Mouse (Mus musculus) C2C12 (cell line): Measurements from ENCODE around the gene BC017158. TPM values are rescaled to one million over a fixed set of nuclear protein-coding genes. Genes with fewer than 3 reads are reported as not detected.

Experiments used
- H3K27me3 ChIP-seq: one replicate; pipeline ENCODE4 v1.6.1; 2011; ENCODE audit not compliant: control insufficient read depth, insufficient read depth, insufficient read length
- H3K36me3 ChIP-seq: one replicate; pipeline ENCODE4 v1.6.1; 2011; ENCODE audit not compliant: control insufficient read depth, insufficient read depth
- H3K4me3 ChIP-seq: one replicate; pipeline ENCODE4 v1.5.1; 2011; ENCODE audit warnings: mild to moderate bottlenecking, control low read depth; ENCODE audit not compliant: poor library complexity, insufficient read depth, severe bottlenecking
- H3K79me2 ChIP-seq: one replicate; pipeline ENCODE4 v1.6.1; 2011; ENCODE audit not compliant: control insufficient read depth, insufficient read depth
- H3K79me3 ChIP-seq: one replicate; pipeline ENCODE4 v1.6.1; 2011; ENCODE audit warnings: low read depth, control low read depth
- H3ac ChIP-seq: one replicate; pipeline ENCODE3; 2011; ENCODE audit warnings: low read depth; ENCODE audit not compliant: control insufficient read depth, insufficient read length
- CEBPB ChIP-seq: IDR thresholded peaks from one replicate; pipeline ENCODE4 v1.6.1; 2011; ENCODE audit warnings: low read depth, mild to moderate bottlenecking, control low read depth, moderate library complexity
- CTCF ChIP-seq: IDR thresholded peaks from one replicate; pipeline ENCODE4 v1.5.1; 2011; ENCODE audit not compliant: control insufficient read depth, insufficient read depth, insufficient read length
- FOSL1 ChIP-seq: IDR thresholded peaks from one replicate; pipeline ENCODE4 v1.8.0; 2011; ENCODE audit warnings: mild to moderate bottlenecking, low read length; ENCODE audit not compliant: poor library complexity, insufficient read depth, severe bottlenecking
- MAX ChIP-seq: IDR thresholded peaks from one replicate; pipeline ENCODE4 v1.6.1; 2011; ENCODE audit warnings: mild to moderate bottlenecking, control low read depth
- MYOD1 ChIP-seq: IDR thresholded peaks from one replicate; pipeline ENCODE4 v1.6.1; 2011; ENCODE audit warnings: low read depth; ENCODE audit not compliant: control insufficient read depth, insufficient read length
- MYOG ChIP-seq: IDR thresholded peaks from one replicate; pipeline ENCODE4 v1.6.1; 2011; ENCODE audit not compliant: control insufficient read depth, insufficient read length; ENCODE audit errors: extremely low read depth
- USF1 ChIP-seq: IDR thresholded peaks from one replicate; pipeline ENCODE4 v1.6.1; 2011; ENCODE audit warnings: low read depth, mild to moderate bottlenecking, control low read depth, moderate library complexity
- microRNA-seq: library from miRNA; unstranded; fragments of <30 nt; microRNA quantifications from one replicate; pipeline ENCODE4, GENCODE M21; 2019; ENCODE audit warnings: borderline microRNAs expressed
- polyA plus RNA-seq: library from polyadenylated mRNA; unstranded; fragments of >200 nt; fragmentation: generic; extraction: Trizol; gene quantifications from one replicate; pipeline ENCODE4 v1.2.1, GENCODE M21; 2012; ENCODE audit warnings: missing spikeins

Gene BC017158
- polyA plus RNA-seq, 1 experiment: 13.3 TPM

DNA sequence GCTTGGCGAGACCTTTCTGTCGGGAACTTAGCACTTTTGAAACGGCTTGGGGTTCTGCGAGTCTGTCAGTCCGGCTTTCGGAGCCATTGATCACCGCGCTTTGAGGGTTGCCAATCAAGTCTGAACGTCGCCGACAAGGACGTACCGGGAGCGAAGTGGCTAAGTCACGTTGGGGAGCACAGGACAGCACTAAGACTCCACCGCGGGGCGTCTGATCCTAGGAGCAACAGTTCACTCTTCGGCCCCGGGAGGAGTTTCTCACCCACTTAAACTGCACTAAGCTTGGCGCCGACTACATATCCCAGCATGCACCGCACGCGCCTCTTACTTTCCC is 60.4 kb downstream of the BC017158 start:
- Histone ChIP-seq H3K36me3 (peaks cover 12% of the 10 kb centered on the region), H3K27me3 (no peaks in the 10 kb centered on the region), H3K79me3 (peaks cover 5% of the 10 kb centered on the region), H3K4me3 (peak overlapping the region; percentile 79), H3ac (peak overlapping the region; percentile 62), H3K79me2 (peaks cover 16% of the 10 kb centered on the region)
- TF ChIP-seq CTCF (no peak), MYOG (no peak), FOSL1 (no peak), MYOD1 (no peak), MAX (no peak), USF1 (no peak), CEBPB (no peak)

DNA sequence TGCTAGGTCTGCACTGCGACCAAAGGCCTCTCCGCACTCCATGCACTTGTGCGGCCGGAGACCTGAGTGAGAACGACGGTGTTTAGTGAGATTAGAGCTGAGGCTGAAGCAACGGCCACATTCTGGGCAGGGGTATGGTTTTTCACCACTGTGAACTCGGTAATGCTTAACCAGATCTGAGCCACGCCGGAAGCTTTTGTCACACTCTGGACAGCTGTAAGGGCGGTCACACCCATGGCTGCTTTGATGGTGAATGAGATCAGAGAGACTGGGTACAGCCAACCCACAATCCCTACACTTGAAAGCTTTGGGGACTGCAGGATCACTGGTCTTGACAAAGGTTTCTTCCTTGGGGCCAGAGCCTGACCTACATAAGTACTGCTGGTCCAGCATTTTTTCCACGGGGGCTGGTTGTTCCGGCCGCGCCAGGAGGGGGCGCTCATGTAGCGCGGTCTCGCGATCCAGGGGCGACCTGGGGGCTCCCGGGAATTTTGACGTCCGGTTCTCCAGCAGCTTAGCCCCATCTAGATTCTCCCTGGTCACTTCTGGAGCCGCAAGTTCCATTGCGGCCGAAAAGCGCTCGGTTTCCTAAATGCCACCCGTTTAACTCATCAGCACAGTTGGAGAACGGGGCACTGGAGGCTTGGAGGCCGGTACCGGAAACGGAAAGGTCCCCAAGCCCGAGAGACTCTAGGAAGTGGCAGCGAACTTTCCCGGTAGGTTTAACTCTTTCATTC is 60.9 kb downstream of the BC017158 start, which contains the start of gene Armc5:
Armc5 (plus strand) TSS at position 487 of the 737 bp plus-strand sequence.
- no peaks in the 10 kb centered on the region for H3K27me3 ChIP-seq
- peak within 1 kb of the TSS; percentile 92 for H3ac ChIP-seq
- H3K36me3 ChIP-seq: peaks cover 12% of the 10 kb centered on the region
- TF ChIP-seq MYOD1 (no peak), CTCF (peak; percentile 76)
- H3K79me3 ChIP-seq: peaks cover 5% of the 10 kb centered on the region
- H3K4me3 ChIP-seq: peak within 1 kb of the TSS; percentile 79
- peaks cover 16% of the 10 kb centered on the region for H3K79me2 ChIP-seq

DNA sequence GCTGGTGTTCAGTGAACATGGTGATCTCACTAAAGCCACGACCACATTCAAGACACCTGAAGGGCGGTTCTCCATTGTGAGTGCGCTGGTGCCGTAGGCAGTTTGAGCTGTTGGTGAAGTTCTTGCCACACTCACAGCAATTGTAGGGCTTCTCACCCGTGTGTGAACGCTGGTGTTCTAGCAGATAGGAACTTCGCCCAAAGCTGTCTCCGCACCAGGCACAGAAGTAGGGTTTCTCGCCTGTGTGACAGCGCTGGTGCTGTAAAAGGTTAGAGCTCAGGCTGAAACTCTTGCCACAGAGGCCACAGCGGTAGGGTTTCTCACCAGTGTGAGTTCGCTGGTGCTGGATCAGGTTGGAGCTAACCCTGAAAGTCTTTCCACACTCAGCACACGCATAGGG is 61.5 kb downstream of the BC017158 start:
- H3K79me3 ChIP-seq: peaks cover 5% of the 10 kb centered on the region
- H3K79me2 ChIP-seq: peaks cover 16% of the 10 kb centered on the region
- H3ac ChIP-seq: no peak overlapping the region
- peaks cover 12% of the 10 kb centered on the region for H3K36me3 ChIP-seq
- H3K4me3 ChIP-seq: no peak overlapping the region
- TF ChIP-seq USF1: no peak
- TF ChIP-seq MYOG: no peak
- no peak for TF ChIP-seq MAX
- no peak for TF ChIP-seq CEBPB
- no peak for TF ChIP-seq CTCF
- no peak for TF ChIP-seq MYOD1
- TF ChIP-seq FOSL1: no peak
- H3K27me3 ChIP-seq: no peaks in the 10 kb centered on the region

DNA sequence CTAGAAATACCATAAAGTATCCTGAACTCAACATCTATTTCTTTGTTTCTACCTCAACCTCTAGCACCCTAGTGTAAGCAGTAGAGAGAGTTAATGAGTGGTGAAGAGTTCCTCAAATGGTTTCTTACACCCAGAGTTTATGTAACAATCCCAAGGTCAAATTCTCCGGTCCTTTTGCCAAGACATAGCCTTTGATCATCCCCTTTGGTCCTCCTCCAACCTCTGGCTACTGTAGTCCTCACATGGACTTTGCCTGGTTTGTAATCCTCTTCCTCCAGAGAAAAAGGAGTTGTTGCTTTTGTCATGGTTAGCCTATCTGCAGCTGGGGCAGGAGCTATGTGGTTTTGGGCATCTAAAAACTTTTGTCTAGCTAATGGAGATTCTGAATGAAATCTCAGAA is 62.5 kb downstream of the BC017158 start:
- Histone ChIP-seq H3ac (no peak overlapping the region), H3K4me3 (no peak overlapping the region), H3K79me2 (peaks cover 16% of the 10 kb centered on the region), H3K27me3 (no peaks in the 10 kb centered on the region), H3K36me3 (peaks cover 5% of the 10 kb centered on the region), H3K79me3 (peaks cover 5% of the 10 kb centered on the region)
- TF ChIP-seq FOSL1 (no peak), CEBPB (no peak), MYOG (no peak), MYOD1 (no peak)

DNA sequence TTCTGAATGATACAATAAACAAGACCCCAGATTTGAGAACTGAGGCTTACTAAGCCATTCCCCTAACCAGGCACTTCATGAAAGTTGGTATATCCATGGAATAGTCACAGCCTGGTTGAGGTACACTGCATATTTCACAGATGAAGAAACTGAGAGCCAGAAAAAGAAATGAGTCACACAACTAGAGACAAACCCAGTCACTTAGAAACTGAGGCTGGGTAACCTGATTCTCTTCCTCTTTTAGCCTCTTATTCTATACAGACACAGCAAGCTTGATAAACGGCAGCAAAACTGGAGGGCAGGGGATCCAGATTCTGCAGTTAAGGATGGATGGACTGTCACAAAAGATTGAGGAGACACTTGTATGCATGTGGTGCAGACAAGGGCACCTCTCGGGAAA is 63.2 kb downstream of the BC017158 start:
- Histone ChIP-seq H3K4me3 (no peak overlapping the region), H3K27me3 (no peaks in the 10 kb centered on the region), H3K36me3 (peaks cover 5% of the 10 kb centered on the region), H3ac (no peak overlapping the region), H3K79me2 (peaks cover 15% of the 10 kb centered on the region), H3K79me3 (peaks cover 5% of the 10 kb centered on the region)
- TF ChIP-seq MAX (no peak), CTCF (no peak), USF1 (no peak), MYOD1 (no peak), CEBPB (no peak), MYOG (no peak), FOSL1 (no peak)

DNA sequence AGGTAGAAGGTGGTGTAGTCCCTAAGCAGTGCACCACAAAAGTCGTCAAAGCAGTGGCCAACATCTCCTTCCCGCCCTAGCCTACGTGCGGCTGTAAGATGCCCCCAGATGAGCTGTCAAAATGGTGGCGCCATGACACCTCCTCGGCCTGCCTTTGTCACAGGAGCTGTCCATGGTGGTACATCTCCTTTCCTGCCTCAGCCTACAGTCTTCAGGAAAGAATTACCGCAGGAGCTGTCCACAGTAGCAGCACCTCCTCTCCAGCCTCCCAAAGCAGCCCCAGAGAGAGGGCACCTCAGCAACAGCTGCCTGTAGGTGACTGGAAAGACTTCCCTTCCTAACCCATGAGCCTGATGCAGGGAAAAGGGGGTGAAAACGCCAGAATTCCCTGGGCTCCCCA is 66.2 kb downstream of the BC017158 start:
- H3K36me3 ChIP-seq: peaks cover 5% of the 10 kb centered on the region
- TF ChIP-seq CTCF (no peak), MYOD1 (no peak), MYOG (no peak), MAX (no peak), FOSL1 (no peak), USF1 (no peak), CEBPB (no peak)

More for the DNA sequence above, 66.2 kb downstream of the BC017158 start:
- no peak overlapping the region for H3K4me3 ChIP-seq
- H3ac ChIP-seq: no peak overlapping the region
- H3K27me3 ChIP-seq: no peaks in the 10 kb centered on the region
- peaks cover 3% of the 10 kb centered on the region for H3K79me3 ChIP-seq
- H3K79me2 ChIP-seq: peaks cover 3% of the 10 kb centered on the region

Small RNA genes within 50 kb of the gene (microRNA-seq; reads per million reads assigned to microRNA genes)
- 0.20 reads per million for gene Mir3103

Other genes with a start within 250 kb of the BC017158 start
- not detected for gene Itgam, start 235.5 kb downstream of the BC017158 start, polyA plus RNA-seq
- not detected for gene Gm49368, start 235.5 kb downstream of the BC017158 start, polyA plus RNA-seq
- gene Itgax, start 168.6 kb downstream of the BC017158 start, polyA plus RNA-seq: not detected
- gene Itgad, start 143.8 kb downstream of the BC017158 start, polyA plus RNA-seq: not detected
- gene Cox6a2, start 91.8 kb downstream of the BC017158 start, polyA plus RNA-seq: 1.9 TPM
- 16.7 TPM for gene Armc5, start 60.8 kb downstream of the BC017158 start, polyA plus RNA-seq
- gene 9130023H24Rik, start 60.1 kb downstream of the BC017158 start, polyA plus RNA-seq: 2.1 TPM
- gene Tgfb1i1, start 51.4 kb downstream of the BC017158 start, polyA plus RNA-seq: 110 TPM
- not detected for gene Slc5a2, start 32.5 kb downstream of the BC017158 start, polyA plus RNA-seq
- gene Rgs10, start 120.6 kb upstream of the BC017158 start, polyA plus RNA-seq: 12.9 TPM
- gene Tial1, start 163.5 kb upstream of the BC017158 start, polyA plus RNA-seq: 46.4 TPM
- gene Bag3, start 225.4 kb upstream of the BC017158 start, polyA plus RNA-seq: 78.2 TPM